Mouse (Mus musculus): ENCODE measurements at regions not wholly inside any gene's neighbourhood (a gene's known extent, or its start where the extent isn't known, plus 50 kb on each side); places are given as distances from the start of the nearest gene placed in this dataset.
"Not testable (repeated sequence)": the region's sequence is repeated elsewhere in the genome, so short reads cannot be mapped to it uniquely, and the experiment has no call there.

DNA sequence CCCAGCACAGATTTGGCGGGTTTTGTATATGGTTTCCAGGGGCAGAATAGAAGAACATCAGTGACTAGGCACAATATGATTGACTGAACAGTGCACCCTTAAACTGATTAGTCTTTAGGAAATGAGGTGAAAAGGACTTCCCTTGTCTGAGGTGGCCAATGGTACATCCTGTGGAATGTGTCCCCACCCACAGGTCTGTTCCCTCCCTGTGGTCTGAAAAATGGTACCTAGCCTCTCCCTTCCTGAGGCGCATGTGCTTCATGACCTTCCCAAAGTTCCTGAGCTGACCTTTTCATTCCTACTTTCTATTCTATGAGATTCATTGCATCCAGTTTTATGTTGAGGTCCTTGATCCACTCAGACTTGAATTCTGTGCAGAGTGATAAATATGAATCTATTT is 76.0 kb downstream of the Zfp97 start:
- not testable (repeated sequence) for DNase-seq

DNA sequence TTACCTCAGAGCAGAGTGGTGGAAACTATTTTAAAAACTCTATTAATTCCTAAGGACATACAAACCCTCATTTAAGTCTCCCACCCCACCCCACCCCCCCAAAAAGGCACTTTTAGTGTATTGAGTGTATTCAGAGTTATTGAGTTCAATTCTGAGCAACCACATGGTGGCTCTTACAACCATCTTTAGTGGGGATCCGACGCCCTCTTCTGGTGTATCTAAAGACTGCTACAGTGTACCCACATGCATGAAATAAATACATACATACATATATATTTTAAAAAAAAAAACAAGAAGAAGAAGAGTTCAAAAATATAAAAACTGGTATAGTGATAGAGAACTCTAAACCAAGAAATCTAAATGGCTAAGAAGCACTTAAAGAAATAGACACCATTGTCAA is 107.9 kb downstream of the Zfp97 start:
- DNase-seq, result no peak

DNA sequence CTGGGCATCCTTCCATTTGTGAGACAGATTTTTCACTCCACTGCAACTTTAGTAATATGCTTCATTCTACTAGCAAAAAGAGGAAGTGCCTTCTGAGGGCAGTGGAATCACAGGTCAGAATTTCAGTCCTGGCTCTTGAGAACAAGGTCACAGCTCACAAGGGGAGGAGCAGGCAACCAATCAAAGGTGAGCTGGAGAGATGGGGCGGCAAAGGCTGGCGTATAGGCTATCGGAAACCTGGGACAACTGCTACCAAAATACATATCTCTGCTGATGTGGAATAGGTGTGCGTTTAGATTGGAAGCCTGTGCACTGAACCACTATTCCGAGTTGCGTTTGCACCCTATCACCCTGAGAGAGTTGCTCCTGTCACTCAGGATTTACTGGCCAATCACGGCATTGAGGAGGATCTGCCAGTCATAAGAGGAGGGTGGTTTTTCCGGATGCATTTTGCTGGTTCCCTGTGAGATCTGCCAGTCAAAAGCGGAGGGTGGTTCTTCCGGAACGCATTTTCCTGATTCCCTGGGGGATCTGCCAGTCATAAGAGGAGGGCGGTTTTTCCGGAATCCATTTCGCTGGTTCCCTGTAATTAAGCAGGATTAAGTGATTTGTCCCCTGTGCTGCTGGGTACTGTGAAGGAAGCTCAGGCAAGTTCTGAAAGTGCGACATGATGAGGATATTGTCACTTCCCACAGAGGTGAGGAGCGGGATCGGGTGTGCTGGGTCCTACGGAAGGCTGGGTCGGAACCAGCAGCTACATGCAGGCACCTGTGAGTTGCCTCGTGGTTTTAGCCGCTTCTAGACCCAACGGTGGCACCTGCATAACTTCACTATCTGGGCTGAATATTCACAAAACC is 113.3 kb downstream of the Zfp97 start:
- DNase-seq, result peak; percentile 66

DNA sequence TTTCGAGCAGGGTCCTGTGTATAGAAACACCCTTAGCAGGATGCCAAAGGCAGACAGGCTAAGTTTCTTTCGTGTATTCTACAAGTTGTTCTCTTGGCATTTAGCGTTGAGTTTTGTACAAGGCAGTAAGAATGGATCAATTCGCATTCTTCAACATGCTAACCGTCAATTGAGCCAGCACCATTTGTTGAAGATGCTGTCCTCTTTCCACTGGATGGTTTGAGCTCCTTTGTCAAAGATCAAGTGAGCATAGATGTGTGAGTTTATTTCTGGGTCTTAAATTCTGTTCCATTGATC is 113.9 kb downstream of the Zfp97 start:
- not testable (repeated sequence) for DNase-seq
